Mouse (Mus musculus): ENCODE results near the gene Man1a.

DNA sequence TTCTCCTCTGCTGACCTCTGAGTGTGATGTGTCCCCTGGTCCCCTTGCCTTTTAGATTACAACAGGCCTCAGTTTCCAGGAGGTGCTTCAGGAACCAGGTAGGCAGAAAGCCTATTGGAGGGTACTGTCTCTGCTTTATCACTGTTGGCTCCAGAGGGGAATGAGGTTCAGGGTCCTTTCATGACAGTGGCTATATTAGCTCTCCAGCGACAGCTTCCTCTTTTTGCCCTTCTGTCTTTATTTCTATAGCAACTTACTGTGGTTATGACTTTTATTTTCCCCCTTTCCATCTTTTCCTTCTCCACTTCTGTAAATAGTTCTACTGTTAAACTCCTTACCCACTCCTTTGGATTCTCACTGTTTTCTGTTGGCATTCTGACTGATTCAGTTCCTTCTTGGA lies 216.5 kb downstream of the Man1a start:
- TF ChIP-seq CTCF (IDR thresholded peaks at IDR 0.05; ENCODE audit: low read depth, low read length): no peak
- TF ChIP-seq POLR2A (IDR thresholded peaks at IDR 0.05; ENCODE audit: extremely low read depth, insufficient read depth, low read length): no peak
